Mouse (Mus musculus) G1E (cell line): ENCODE data around the gene Bahcc1.

Experiments used
- CTCF ChIP-seq: IDR thresholded peaks from 2 replicates; pipeline ENCODE4 v1.5.1; 2012; ENCODE audit warnings: low read depth, low read length, inconsistent platforms, mixed read lengths
- GATA1 ChIP-seq: IDR thresholded peaks from 2 replicates; pipeline ENCODE4 v1.6.1; 2012; ENCODE audit warnings: borderline replicate concordance, low read length, inconsistent platforms, mixed read lengths
- GATA2 ChIP-seq: IDR thresholded peaks from 2 replicates; pipeline ENCODE4 v1.6.1; 2012; ENCODE audit warnings: low read depth, low read length, inconsistent platforms, borderline replicate concordance
- POLR2AphosphoS5 ChIP-seq: IDR thresholded peaks from 2 replicates; pipeline ENCODE4 v1.6.1; 2012; ENCODE audit warnings: low read depth, low read length, inconsistent platforms; ENCODE audit not compliant: insufficient replicate concordance
- TAL1 ChIP-seq: conservative IDR thresholded peaks from 2 replicates; pipeline ENCODE4 v1.6.1; 2012; ENCODE audit warnings: low read depth, low read length, inconsistent platforms, mixed read lengths

DNA sequence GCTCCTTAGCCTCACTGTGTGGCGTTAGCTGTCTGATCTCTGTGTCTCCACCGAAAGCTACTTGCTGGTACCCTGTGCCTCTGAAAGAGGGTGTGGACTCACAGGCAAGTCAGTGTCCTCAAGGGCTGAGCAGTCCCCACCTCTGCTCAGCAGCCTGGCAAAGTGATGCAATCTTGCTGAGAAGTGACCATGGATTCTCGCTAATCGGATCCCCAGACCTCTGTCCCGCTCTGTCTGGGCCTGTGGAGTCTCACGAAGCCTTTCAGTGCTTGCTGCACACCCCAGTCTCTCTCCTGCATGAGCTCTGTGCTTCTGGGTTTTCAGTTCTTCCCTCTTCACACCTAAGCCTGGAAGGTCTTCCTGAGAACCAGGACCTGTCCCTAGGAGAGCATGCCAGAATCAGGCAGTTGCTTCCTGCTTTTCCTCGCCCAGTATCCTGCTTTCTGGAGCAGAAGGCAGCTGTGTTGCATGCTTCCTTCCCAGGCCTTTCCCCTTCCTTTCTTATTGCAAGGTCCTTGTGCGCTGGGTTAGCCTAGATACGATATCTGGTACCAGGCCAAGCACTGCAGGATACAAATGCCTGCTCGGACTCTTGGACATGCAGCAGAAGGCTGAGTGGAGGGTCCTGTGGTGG, 15.5 kb downstream of the Bahcc1 start:
- TF ChIP-seq TAL1 (no peak), CTCF (no peak), GATA1 (no peak), POLR2AphosphoS5 (no peak), GATA2 (no peak)
